In the genomic region with DNA sequence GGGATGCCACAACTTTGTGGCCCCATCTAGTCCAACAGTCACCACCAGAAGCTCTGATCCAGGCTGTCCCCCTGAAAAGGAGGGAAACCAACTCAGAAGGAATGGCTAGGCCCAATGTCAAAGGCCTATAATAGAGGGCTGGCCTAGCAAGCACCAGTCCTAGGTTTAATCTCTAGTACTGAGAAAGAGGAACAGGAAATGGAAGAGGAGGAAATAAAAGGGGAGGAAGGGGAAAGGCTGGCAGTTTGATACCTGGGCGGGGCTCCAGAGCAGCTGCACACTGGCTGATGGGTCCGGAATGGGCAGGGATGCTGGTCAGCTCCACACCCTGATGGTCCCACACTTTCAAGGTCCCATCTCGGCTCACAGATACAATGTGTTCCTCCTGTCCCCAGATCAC, we compare ENCODE assay signal across 30 mouse cellular contexts. TPM values are rescaled to one million over a fixed set of nuclear protein-coding genes. Genes with fewer than 3 reads are reported as not detected.
DNase-seq lines count a peak whose midpoint lies in the region; ATAC-seq lines count a peak whose summit lies in the region.
"Had no signal": no experiment of that assay in that cellular context is flagged by ENCODE, and none has a peak within 500 bp of the region (broad histone marks: within the 10 kb centered on the region; RNA-seq: fewer than 3 reads in every experiment).

No protein-coding gene starts in this region.

- ATAC-seq in granulocyte monocyte progenitor cell, adult 5-6 weeks (replicated peaks; ENCODE audit: poor library complexity, severe bottlenecking), result peak; percentile 40
- peak; percentile 48 for ATAC-seq in monocyte, adult 5-6 weeks (replicated peaks; ENCODE audit: insufficient number of reproducible peaks, low FRiP score, low TSS enrichment, poor library complexity, severe bottlenecking)
- ATAC-seq: forebrain, embryonic 16.5 days; inflammation-experienced regulatory T-cells, adult 6 months; liver, embryonic 12.5 days; lung, postnatal 0 days; midbrain, embryonic 13.5 days had no signal

- peak; percentile 38 for DNase-seq in heart, adult 8-10 months (ENCODE audit: low spot score)
- no peak for DNase-seq in heart, postnatal 4 days
- DNase-seq in MEL-GATA-1-ER (ENCODE audit: extremely low read depth, low read depth), result peak; percentile 53
- DNase-seq in frontal cortex, postnatal 25 days (ENCODE audit: low spot score in 2 of 2), result no peak
- no peak for DNase-seq in layer of hippocampus, postnatal 25 days (ENCODE audit: extremely low spot score in 1 of 2, low spot score in 1 of 2)
- DNase-seq in spleen, postnatal 10 days (ENCODE audit: low spot score in 2 of 2), result no peak
- DNase-seq: adrenal gland, postnatal 10 days; cerebellum, adult 18-20 months; cerebellum, postnatal 10 days; gastrocnemius, postnatal 14 days; heart, postnatal 10 days; kidney, adult 11 months; kidney, postnatal 25 days; layer of hippocampus, postnatal 36 days; left cerebral cortex, postnatal 4 days; lung, adult 18-20 months; right cerebral cortex, adult 18-20 months; right cerebral cortex, postnatal 4 days; thymus, adult 18-20 months; thymus, postnatal 25 days had no signal

RNA-seq across cellular contexts. Expression of a gene that starts 22.2 kb away (rescaled TPM):
- 10 to 100 TPM; 11.6 to 16.2 (median 13.0) TPM for total RNA-seq in heart, adult 8-10 months (2022)
- total RNA-seq in heart, postnatal 4 days (2021), result 10 to 100 TPM; 25.5 to 26.8 TPM
- total RNA-seq in granulocyte monocyte progenitor cell, adult 5-6 weeks (2014; fragmentation: Nextera tagmentation), result 61.2 and 110 TPM in 2 replicates
- total RNA-seq in granulocyte monocyte progenitor cell, adult 5-6 weeks (2017), result 85.2 and 92.3 TPM in 2 replicates
- 85.4 to 96.9 TPM (median 86.6 TPM) in 3 replicates for total RNA-seq in monocyte, adult 5-6 weeks (2017)
- 10 to 100 TPM; 26.3 to 29.0 TPM for total RNA-seq in layer of hippocampus, postnatal 25 days (2021)

RNA-seq across cellular contexts. Expression of a gene that starts 22.3 kb away (rescaled TPM):
- total RNA-seq in heart, adult 8-10 months (2022), result under 1 TPM in 1 of 4 experiments, not detected in 3; 0.47 TPM
- under 1 TPM in 1 of 2 experiments, not detected in 1; 0.18 TPM for total RNA-seq in heart, postnatal 4 days (2021)
- total RNA-seq in granulocyte monocyte progenitor cell, adult 5-6 weeks (2014; fragmentation: Nextera tagmentation), result not detected in 2 replicates
- not detected in 2 replicates for total RNA-seq in granulocyte monocyte progenitor cell, adult 5-6 weeks (2017)
- total RNA-seq in monocyte, adult 5-6 weeks (2017), result not detected in 3 replicates
- under 1 TPM in 1 of 2 experiments, not detected in 1; 0.69 TPM for total RNA-seq in layer of hippocampus, postnatal 25 days (2021)
- total RNA-seq: heart, adult 18-20 months; heart, postnatal 10 days; layer of hippocampus, adult 2 months; layer of hippocampus, postnatal 36 days; neutrophil, adult 5-6 weeks had no signal

RNA-seq across cellular contexts. Expression of a gene that starts 40.5 kb away (rescaled TPM):
- 10 to 100 TPM in 2 of 4 experiments, 1 to 10 TPM in 2; 8.0 to 12.1 (median 10.0) TPM for total RNA-seq in heart, adult 8-10 months (2022)
- total RNA-seq in heart, postnatal 4 days (2021), result 10 to 100 TPM in 1 of 2 experiments, 1 to 10 TPM in 1; 9.3 to 12.3 TPM
- 41.8 and 54.2 TPM in 2 replicates for total RNA-seq in granulocyte monocyte progenitor cell, adult 5-6 weeks (2014; fragmentation: Nextera tagmentation)
- 17.4 and 21.1 TPM in 2 replicates for total RNA-seq in granulocyte monocyte progenitor cell, adult 5-6 weeks (2017)
- total RNA-seq in monocyte, adult 5-6 weeks (2017), result 60.9 to 144 TPM (median 125 TPM) in 3 replicates
- 1 to 10 TPM; 2.1 to 3.1 TPM for total RNA-seq in layer of hippocampus, postnatal 25 days (2021)

RNA-seq across cellular contexts. Expression of a gene that starts 44.6 kb away (rescaled TPM):
- total RNA-seq in heart, adult 8-10 months (2022), result 10 to 100 TPM; 11.9 to 17.8 (median 13.6) TPM
- 10 to 100 TPM; 30.7 to 31.2 TPM for total RNA-seq in heart, postnatal 4 days (2021)
- 43.2 and 47.1 TPM in 2 replicates for total RNA-seq in granulocyte monocyte progenitor cell, adult 5-6 weeks (2014; fragmentation: Nextera tagmentation)
- 39.8 and 54.4 TPM in 2 replicates for total RNA-seq in granulocyte monocyte progenitor cell, adult 5-6 weeks (2017)
- total RNA-seq in monocyte, adult 5-6 weeks (2017), result 55.8 to 70.2 TPM (median 65.8 TPM) in 3 replicates
- total RNA-seq in layer of hippocampus, postnatal 25 days (2021), result 10 to 100 TPM; 62.2 to 71.8 TPM

Comparison
In these comparisons a context has a peak if more than half of its experiments do, and no peak if none do; other contexts are left out.
1. DNase-seq: peak in heart, adult 8-10 months (single experiment) and MEL-GATA-1-ER (single experiment); none in heart, postnatal 4 days (single experiment), frontal cortex, postnatal 25 days (0 of 2), layer of hippocampus, postnatal 25 days (0 of 2) and spleen, postnatal 10 days (0 of 2).